Mouse (Mus musculus): ENCODE measurements around the gene Olfr1417. TPM values are rescaled to one million over a fixed set of nuclear protein-coding genes. Genes with fewer than 3 reads are reported as not detected.

The Olfr1417 gene
- polyA plus RNA-seq, 1 experiment from 2014 or later, result not detected

DNA sequence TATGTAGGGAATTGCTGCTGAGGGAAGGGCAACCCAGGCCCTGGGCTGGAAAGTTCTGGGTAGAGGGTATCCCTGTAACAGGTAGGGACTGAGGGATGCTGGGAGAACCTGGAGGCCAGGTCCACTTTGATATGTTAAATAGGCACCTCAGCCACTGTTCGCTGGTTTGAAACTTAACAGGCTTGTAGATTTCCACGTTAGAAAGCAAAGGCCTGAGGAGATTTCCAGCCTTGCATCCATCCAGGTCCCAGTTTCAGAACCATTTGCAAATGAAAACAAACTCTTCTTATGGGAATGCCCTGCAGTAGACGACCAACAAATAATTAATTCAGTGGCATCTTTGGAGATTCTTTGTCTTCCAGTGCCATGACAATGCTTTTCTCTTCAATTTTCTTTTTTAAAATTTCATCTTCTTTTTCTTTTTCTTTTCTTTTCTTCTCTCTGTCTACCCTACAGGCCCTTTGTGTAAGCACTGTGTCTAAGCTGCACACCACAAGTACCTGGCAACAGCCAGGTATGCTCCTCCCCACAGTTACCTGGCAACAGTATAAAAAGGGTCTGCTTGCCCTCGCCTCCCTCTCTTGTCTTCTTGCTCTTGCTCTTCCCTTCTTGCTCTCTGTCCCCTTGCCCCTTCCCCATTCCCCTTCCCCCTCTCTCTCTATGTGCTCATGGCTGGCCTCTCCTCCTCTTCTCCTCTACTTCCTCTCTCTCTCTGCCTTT is 15.5 kb downstream of the Olfr1417 start:
- WGBS, result 30% methylated on average over 4 of the region's 4 CpGs
- Histone ChIP-seq H3K4me2 (ENCODE audit: low read depth, low read length) (no peak overlapping the region), H3K9ac (ENCODE audit: low read length) (no peak overlapping the region), H3K27ac (ENCODE audit: low read length) (no peak overlapping the region), H3K4me3 (ENCODE audit: low read length) (no peak overlapping the region), H3K36me3 (ENCODE audit: control insufficient read depth, insufficient read depth, low read length) (no peaks in the 10 kb centered on the region), H3K9me3 (ENCODE audit: control insufficient read depth, low read length) (no peaks in the 10 kb centered on the region), H3K4me1 (replicated peaks; ENCODE audit: control insufficient read depth, insufficient read depth, low read length) (peaks cover 2% of the 10 kb centered on the region; the same call in 1 of the 2 replicates), H3K27me3 (ENCODE audit: control insufficient read depth, insufficient read depth, low read depth, low read length) (no peaks in the 10 kb centered on the region)
- no peak for ATAC-seq (ENCODE audit: low read depth)

GRCm38 (mm10) chr19:11820211-11820610 is 18.8 kb downstream of the Olfr1417 start:
- H3K4me3 ChIP-seq (ENCODE audit: low read length), result peak overlapping the region; percentile 83
- H3K27ac ChIP-seq (ENCODE audit: low read length), result no peak overlapping the region
- H3K4me1 ChIP-seq (replicated peaks; ENCODE audit: control insufficient read depth, insufficient read depth, low read length), result peaks cover 4% of the 10 kb centered on the region; the same call in 1 of the 2 replicates
- H3K27me3 ChIP-seq (ENCODE audit: control insufficient read depth, insufficient read depth, low read depth, low read length), result no peaks in the 10 kb centered on the region
- H3K9me3 ChIP-seq (ENCODE audit: control insufficient read depth, low read length), result no peaks in the 10 kb centered on the region
- WGBS, result 23% methylated on average over 6 of the region's 6 CpGs
- H3K36me3 ChIP-seq (ENCODE audit: control insufficient read depth, insufficient read depth, low read length), result no peaks in the 10 kb centered on the region
- H3K9ac ChIP-seq (ENCODE audit: low read length), result no peak overlapping the region
- peak overlapping the region; percentile 81 for H3K4me2 ChIP-seq (ENCODE audit: low read depth, low read length)
- ATAC-seq (ENCODE audit: low read depth), result no peak

DNA sequence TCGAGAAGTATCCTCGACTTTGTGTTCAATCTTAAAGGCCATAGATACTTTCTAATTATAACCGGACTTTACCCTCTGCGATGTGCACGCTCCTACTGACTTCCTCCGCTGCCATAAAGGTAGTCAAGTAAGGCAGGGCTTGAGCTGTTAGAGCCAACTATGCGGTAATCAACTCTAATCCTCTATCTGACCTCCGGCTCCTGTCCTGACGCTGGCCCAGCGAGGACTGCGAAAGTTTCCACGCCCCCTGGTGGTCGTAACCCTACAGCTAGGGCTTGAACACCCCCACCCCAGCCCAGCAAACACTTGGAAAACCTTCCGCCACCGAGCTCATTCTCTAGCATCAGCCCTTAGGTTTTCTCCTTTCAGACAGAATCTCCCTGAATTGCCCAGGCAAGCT is 19.2 kb downstream of the Olfr1417 start:
- H3K4me1 ChIP-seq (replicated peaks; ENCODE audit: control insufficient read depth, insufficient read depth, low read length), result peaks cover 4% of the 10 kb centered on the region; the same call in 1 of the 2 replicates
- peak; percentile 79 for ATAC-seq (ENCODE audit: low read depth)
- H3K9ac ChIP-seq (ENCODE audit: low read length), result peak overlapping the region; percentile 83
- H3K9me3 ChIP-seq (ENCODE audit: control insufficient read depth, low read length), result no peaks in the 10 kb centered on the region
- peak overlapping the region; percentile 81 for H3K4me2 ChIP-seq (ENCODE audit: low read depth, low read length)
- no peaks in the 10 kb centered on the region for H3K27me3 ChIP-seq (ENCODE audit: control insufficient read depth, insufficient read depth, low read depth, low read length)
- H3K27ac ChIP-seq (ENCODE audit: low read length), result no peak overlapping the region
- under 1% methylated on average over 15 of the region's 15 CpGs for WGBS
- no peaks in the 10 kb centered on the region for H3K36me3 ChIP-seq (ENCODE audit: control insufficient read depth, insufficient read depth, low read length)
- peak overlapping the region; percentile 83 for H3K4me3 ChIP-seq (ENCODE audit: low read length)

GRCm38 (mm10) chr19:11819143-11819700 is 19.8 kb downstream of the Olfr1417 start, which contains the start of gene Stx3:
Gene Stx3 (minus strand): TSS chr19:11819403.
- H3K4me1 ChIP-seq (replicated peaks; ENCODE audit: control insufficient read depth, insufficient read depth, low read length), result peaks cover 4% of the 10 kb centered on the region; the same call in 1 of the 2 replicates
- H3K4me2 ChIP-seq (ENCODE audit: low read depth, low read length), result peak within 1 kb of the TSS; percentile 81
- under 1% methylated on average over 20 of the region's 20 CpGs for WGBS
- ATAC-seq (ENCODE audit: low read depth), result 0 out of 2 replicates have a peak, but pooled peaks have one; percentile 10
- peak within 1 kb of the TSS; percentile 83 for H3K9ac ChIP-seq (ENCODE audit: low read length)
- H3K27me3 ChIP-seq (ENCODE audit: control insufficient read depth, insufficient read depth, low read depth, low read length), result no peaks in the 10 kb centered on the region
- H3K4me3 ChIP-seq (ENCODE audit: low read length), result peak within 1 kb of the TSS; percentile 83
- peak within 1 kb of the TSS; percentile 73 for H3K27ac ChIP-seq (ENCODE audit: low read length)
- no peaks in the 10 kb centered on the region for H3K36me3 ChIP-seq (ENCODE audit: control insufficient read depth, insufficient read depth, low read length)
- no peaks in the 10 kb centered on the region for H3K9me3 ChIP-seq (ENCODE audit: control insufficient read depth, low read length)

DNA sequence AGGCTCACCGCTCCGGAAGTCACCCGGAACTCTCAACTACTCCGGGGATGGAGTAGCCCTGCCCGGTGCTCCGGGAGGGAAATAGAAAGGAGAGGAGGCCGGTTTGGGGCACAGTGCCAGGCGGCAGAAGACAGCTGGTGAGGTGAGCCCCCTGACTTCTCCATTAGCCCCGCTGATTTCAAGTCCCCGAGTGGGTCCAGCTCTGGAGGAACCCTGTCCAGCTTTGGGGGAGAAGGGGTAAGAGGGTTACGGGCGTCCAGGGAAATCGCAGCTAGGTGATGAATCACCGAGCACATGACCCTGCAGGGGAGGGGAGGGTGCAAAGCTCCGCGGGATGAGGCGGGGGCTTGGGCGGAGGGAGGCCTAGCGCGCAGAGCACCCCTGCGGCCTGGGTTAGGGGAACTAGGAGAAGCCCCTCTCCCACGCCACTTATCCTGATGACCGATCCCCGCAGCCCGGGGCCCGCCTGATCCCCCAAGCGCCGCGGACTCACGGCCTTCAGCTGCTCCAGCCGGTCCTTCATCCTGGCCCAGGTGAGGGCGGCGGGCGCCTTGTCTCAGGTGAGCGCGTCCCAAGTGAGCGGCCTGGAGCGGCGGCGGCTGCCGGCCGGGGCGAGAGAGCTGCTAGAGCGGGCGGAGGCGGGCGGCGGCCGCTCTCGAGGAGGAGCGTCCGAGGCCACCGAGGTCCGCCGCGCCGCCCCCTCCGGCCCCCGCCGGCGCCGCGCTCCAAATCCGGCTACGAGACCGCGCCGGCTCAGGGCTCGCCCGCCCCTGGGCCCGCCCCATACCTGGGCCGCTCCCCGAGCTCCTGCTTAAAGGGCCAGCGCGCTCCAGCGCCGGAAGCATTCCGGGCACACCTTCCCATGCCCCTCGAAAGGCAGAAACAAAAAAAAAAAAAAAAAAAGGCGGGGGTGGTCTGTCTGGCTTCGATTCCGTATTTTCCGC is 20.5 kb downstream of the Olfr1417 start:
- Histone ChIP-seq H3K9me3 (ENCODE audit: control insufficient read depth, low read length) (no peaks in the 10 kb centered on the region), H3K4me3 (ENCODE audit: low read length) (peak overlapping the region; percentile 83), H3K27me3 (ENCODE audit: control insufficient read depth, insufficient read depth, low read depth, low read length) (no peaks in the 10 kb centered on the region), H3K4me2 (ENCODE audit: low read depth, low read length) (peak overlapping the region; percentile 81), H3K9ac (ENCODE audit: low read length) (peak overlapping the region; percentile 83), H3K27ac (ENCODE audit: low read length) (peak overlapping the region; percentile 73), H3K36me3 (ENCODE audit: control insufficient read depth, insufficient read depth, low read length) (no peaks in the 10 kb centered on the region), H3K4me1 (replicated peaks; ENCODE audit: control insufficient read depth, insufficient read depth, low read length) (peaks cover 4% of the 10 kb centered on the region; the same call in 1 of the 2 replicates)
- WGBS, result under 1% methylated on average over 64 of the region's 83 CpGs
- ATAC-seq (ENCODE audit: low read depth), result peak; percentile 94

DNA sequence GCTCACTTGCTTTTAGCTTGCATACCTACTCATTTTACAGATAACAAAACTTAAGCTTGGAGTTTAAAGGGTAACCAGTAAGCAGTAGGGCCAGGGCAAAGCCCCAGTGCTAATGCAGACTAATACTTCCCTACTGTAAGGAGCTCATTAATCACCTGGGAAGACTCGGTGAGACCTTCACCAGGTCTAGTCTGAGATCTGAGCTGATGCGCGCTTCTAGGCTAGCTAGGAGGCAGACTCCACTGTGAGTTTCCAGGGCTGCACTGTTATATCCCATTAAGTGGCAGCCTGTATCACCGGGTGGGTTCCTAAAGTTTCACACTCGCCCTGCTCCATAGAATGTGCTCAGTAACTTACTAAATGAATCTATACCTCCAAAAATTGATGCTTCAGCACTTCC is 21.4 kb downstream of the Olfr1417 start:
- Histone ChIP-seq H3K4me1 (replicated peaks; ENCODE audit: control insufficient read depth, insufficient read depth, low read length) (peaks cover 4% of the 10 kb centered on the region; the same call in 1 of the 2 replicates), H3K27ac (ENCODE audit: low read length) (no peak overlapping the region), H3K36me3 (ENCODE audit: control insufficient read depth, insufficient read depth, low read length) (no peaks in the 10 kb centered on the region), H3K4me2 (ENCODE audit: low read depth, low read length) (peak overlapping the region; percentile 81), H3K9ac (ENCODE audit: low read length) (peak overlapping the region; percentile 83), H3K27me3 (ENCODE audit: control insufficient read depth, insufficient read depth, low read depth, low read length) (no peaks in the 10 kb centered on the region), H3K4me3 (ENCODE audit: low read length) (peak overlapping the region; percentile 83), H3K9me3 (ENCODE audit: control insufficient read depth, low read length) (no peaks in the 10 kb centered on the region)
- no peak for ATAC-seq (ENCODE audit: low read depth)
- WGBS, result 17% methylated on average over 5 of the region's 5 CpGs

DNA sequence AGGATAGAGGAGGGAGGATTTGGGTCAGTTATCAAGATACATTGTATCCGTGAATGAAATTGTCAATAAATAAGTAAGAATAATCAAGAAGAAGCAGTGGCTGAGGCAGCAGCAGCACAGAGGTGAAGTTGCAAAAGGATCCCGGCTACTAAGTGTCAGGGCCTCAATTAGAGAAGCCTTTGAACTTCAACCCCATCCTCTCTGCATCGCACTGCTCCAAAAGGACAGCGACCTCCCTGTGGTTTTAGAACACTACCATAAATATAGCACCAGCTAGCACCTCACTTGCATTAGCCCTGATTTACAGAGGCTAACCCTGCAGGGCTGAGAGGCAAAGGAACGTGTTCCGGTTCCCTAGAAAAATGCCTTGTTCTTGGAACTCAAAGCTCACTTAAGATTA is 22.3 kb downstream of the Olfr1417 start:
- no peak overlapping the region for H3K9ac ChIP-seq (ENCODE audit: low read length)
- H3K4me3 ChIP-seq (ENCODE audit: low read length), result no peak overlapping the region
- no peaks in the 10 kb centered on the region for H3K9me3 ChIP-seq (ENCODE audit: control insufficient read depth, low read length)
- H3K4me1 ChIP-seq (replicated peaks; ENCODE audit: control insufficient read depth, insufficient read depth, low read length), result peaks cover 8% of the 10 kb centered on the region
- no peak overlapping the region for H3K4me2 ChIP-seq (ENCODE audit: low read depth, low read length)
- H3K36me3 ChIP-seq (ENCODE audit: control insufficient read depth, insufficient read depth, low read length), result no peaks in the 10 kb centered on the region
- 51% methylated on average over 6 of the region's 6 CpGs for WGBS
- no peak for ATAC-seq (ENCODE audit: low read depth)
- H3K27me3 ChIP-seq (ENCODE audit: control insufficient read depth, insufficient read depth, low read depth, low read length), result no peaks in the 10 kb centered on the region
- H3K27ac ChIP-seq (ENCODE audit: low read length), result no peak overlapping the region

DNA sequence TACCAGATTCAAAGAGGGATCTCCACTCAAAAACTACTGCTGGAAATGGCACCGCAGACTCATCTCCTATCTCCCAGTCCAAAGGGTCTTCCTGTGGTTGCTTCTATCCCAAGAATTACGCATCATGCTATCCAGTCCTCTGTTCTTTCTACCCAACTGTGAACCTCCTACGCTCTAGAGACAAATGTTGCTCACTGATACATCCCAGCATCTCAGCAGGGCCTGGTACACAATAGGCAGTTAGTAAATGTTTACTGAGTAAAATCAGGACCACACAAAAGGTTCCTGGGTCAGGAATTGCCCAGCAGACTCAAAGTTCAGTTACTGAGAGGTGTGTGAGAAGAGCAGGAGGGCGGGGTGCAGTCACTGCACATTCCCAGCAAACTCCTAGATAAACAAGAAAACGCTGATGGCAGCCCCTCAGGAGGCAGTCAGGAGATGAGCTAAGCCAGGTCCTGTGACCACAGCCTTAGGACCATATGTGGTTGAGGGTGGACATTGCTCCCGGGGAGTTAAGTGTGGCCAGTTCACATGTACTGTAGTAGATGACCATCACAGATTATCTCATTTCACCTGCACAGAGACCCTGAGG is 24.2 kb downstream of the Olfr1417 start:
- H3K4me1 ChIP-seq (replicated peaks; ENCODE audit: control insufficient read depth, insufficient read depth, low read length), result peaks cover 11% of the 10 kb centered on the region
- no peak overlapping the region for H3K4me2 ChIP-seq (ENCODE audit: low read depth, low read length)
- H3K27ac ChIP-seq (ENCODE audit: low read length), result no peak overlapping the region
- H3K9me3 ChIP-seq (ENCODE audit: control insufficient read depth, low read length), result no peaks in the 10 kb centered on the region
- no peaks in the 10 kb centered on the region for H3K27me3 ChIP-seq (ENCODE audit: control insufficient read depth, insufficient read depth, low read depth, low read length)
- 72% methylated on average over 6 of the region's 6 CpGs for WGBS
- no peak for ATAC-seq (ENCODE audit: low read depth)
- no peak overlapping the region for H3K4me3 ChIP-seq (ENCODE audit: low read length)
- H3K9ac ChIP-seq (ENCODE audit: low read length), result no peak overlapping the region
- no peaks in the 10 kb centered on the region for H3K36me3 ChIP-seq (ENCODE audit: control insufficient read depth, insufficient read depth, low read length)

Measured in lung, embryonic 16.5 days (tissue).